23 mouse cellular contexts compared by ENCODE assay signal in the genomic region with DNA sequence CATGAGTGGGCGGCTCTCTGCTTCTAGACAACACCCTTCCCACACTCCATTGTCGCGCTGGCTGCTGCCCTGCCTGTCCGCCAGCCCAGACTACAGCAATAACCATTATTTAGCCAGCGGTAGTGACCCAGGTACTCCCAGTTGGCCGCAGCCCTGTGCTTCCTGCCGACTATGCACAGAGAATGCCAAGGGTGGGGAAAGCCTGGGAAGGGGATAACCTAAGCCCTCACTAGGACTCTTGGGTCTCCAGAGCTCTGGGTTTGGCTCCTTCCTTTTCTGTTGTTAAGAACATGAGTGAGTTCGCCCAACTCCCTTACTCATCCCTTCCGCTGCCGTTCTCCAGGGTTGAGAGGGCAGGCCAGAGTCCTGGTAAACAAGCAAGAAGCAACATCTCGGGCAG. TPM values are rescaled to one million over a fixed set of nuclear protein-coding genes. Genes with fewer than 3 reads are reported as not detected.
DNase-seq lines count a peak whose midpoint lies in the region; ATAC-seq and TF ChIP-seq lines count a peak whose summit lies in the region.
"Had no signal": no experiment of that assay in that cellular context is flagged by ENCODE, and none has a peak within 500 bp of the region (broad histone marks: within the 10 kb centered on the region; RNA-seq: fewer than 3 reads in every experiment).

No protein-coding gene starts in this region.

- no peaks in the 10 kb centered on the region for H3K9me3 ChIP-seq in heart, embryonic 12.5 days (replicated peaks)
- no peaks in the 10 kb centered on the region for H3K9me3 ChIP-seq in liver, embryonic 12.5 days (replicated peaks)
- H3K9me3 ChIP-seq in stomach, embryonic 15.5 days: no peaks in the 10 kb centered on the region
- H3K9me3 ChIP-seq: embryonic facial prominence, embryonic 12.5 days; forebrain, embryonic 15.5 days; G1E; limb, embryonic 12.5 days; midbrain, embryonic 15.5 days had no signal

- H3K4me3 ChIP-seq in heart, embryonic 12.5 days: no peak overlapping the region
- no peak overlapping the region for H3K4me3 ChIP-seq in liver, adult 2 months (ENCODE audit: insufficient read depth, low read depth, low read length)
- no peak overlapping the region for H3K4me3 ChIP-seq in liver, embryonic 12.5 days
- no peak overlapping the region for H3K4me3 ChIP-seq in brown adipose tissue, adult 24 weeks (ENCODE audit: insufficient read depth, low read depth, low read length)
- no peak overlapping the region for H3K4me3 ChIP-seq in stomach, embryonic 15.5 days (replicated peaks)
- H3K4me3 ChIP-seq: embryonic facial prominence, embryonic 12.5 days; forebrain, embryonic 15.5 days; layer of hippocampus, adult 2 months; limb, embryonic 12.5 days; midbrain, embryonic 15.5 days had no signal

- no peak for TF ChIP-seq CTCF in liver, adult 2 months (IDR thresholded peaks at IDR 0.05; ENCODE audit: low read depth, low read length)

- DNase-seq in heart, adult 11 months: peak; percentile 98
- DNase-seq in liver, adult 2 months (ENCODE audit: extremely low read depth, low read depth, low spot score): no peak
- no peak for DNase-seq in left cerebral cortex, adult 8-10 months (ENCODE audit: low spot score in 2 of 2)
- DNase-seq: cerebellum, adult 8-10 months; gastrocnemius, postnatal 10 days; kidney, postnatal 10 days; retina, postnatal 1 day; right cerebral cortex, postnatal 4 days; thymus, adult 18-20 months had no signal

- no peak overlapping the region for H3K4me2 ChIP-seq in heart, embryonic 12.5 days
- no peak overlapping the region for H3K4me2 ChIP-seq in liver, embryonic 12.5 days
- no peak overlapping the region for H3K4me2 ChIP-seq in stomach, embryonic 15.5 days
- H3K4me2 ChIP-seq: embryonic facial prominence, embryonic 12.5 days; forebrain, embryonic 15.5 days; hindbrain, embryonic 14.5 days; limb, embryonic 12.5 days; midbrain, embryonic 15.5 days had no signal

- no peak for ATAC-seq in heart, embryonic 12.5 days (ENCODE audit: insufficient number of reproducible peaks, low FRiP score)
- no peak for ATAC-seq in liver, embryonic 12.5 days
- ATAC-seq in stomach, embryonic 15.5 days (ENCODE audit: insufficient read depth, low FRiP score, low read depth): no peak
- ATAC-seq: forebrain, embryonic 15.5 days; intestine, embryonic 16.5 days; midbrain, embryonic 15.5 days had no signal

- peaks cover 5% of the 10 kb centered on the region; the same call in 1 of the 2 replicates for H3K79me2 ChIP-seq in liver, adult 2 months (ENCODE audit: control insufficient read depth, insufficient read depth, low read length)

- H3K27me3 ChIP-seq in heart, embryonic 12.5 days (replicated peaks): no peaks in the 10 kb centered on the region
- H3K27me3 ChIP-seq in liver, adult 2 months (ENCODE audit: control insufficient read depth, insufficient read depth, low read length): no peaks in the 10 kb centered on the region
- H3K27me3 ChIP-seq in liver, embryonic 12.5 days (replicated peaks): no peaks in the 10 kb centered on the region
- H3K27me3 ChIP-seq in stomach, embryonic 15.5 days (replicated peaks): no peaks in the 10 kb centered on the region
- H3K27me3 ChIP-seq: embryonic facial prominence, embryonic 12.5 days; forebrain, embryonic 15.5 days; limb, embryonic 12.5 days; midbrain, embryonic 15.5 days had no signal

- H3K27ac ChIP-seq in heart, embryonic 12.5 days (ENCODE audit: poor library complexity, severe bottlenecking): no peak overlapping the region
- H3K27ac ChIP-seq in liver, adult 2 months (replicated peaks; ENCODE audit: insufficient read depth, low read depth, low read length): peak overlapping the region; percentile 23
- no peak overlapping the region for H3K27ac ChIP-seq in liver, embryonic 12.5 days
- H3K27ac ChIP-seq in brown adipose tissue, adult 24 weeks (replicated peaks; ENCODE audit: low read depth, low read length): peak overlapping the region; percentile 72
- H3K27ac ChIP-seq in stomach, embryonic 15.5 days: 0 out of 2 replicates have a peak overlapping the region, but pooled peaks have one; percentile 33
- H3K27ac ChIP-seq: embryonic facial prominence, embryonic 12.5 days; forebrain, embryonic 15.5 days; hindbrain, embryonic 14.5 days; layer of hippocampus, adult 2 months; limb, embryonic 12.5 days; midbrain, embryonic 15.5 days had no signal

- 83% methylated on average over 11 of the region's 11 CpGs for WGBS in heart, embryonic 12.5 days
- 47% methylated on average over 11 of the region's 11 CpGs for whole genome bisulfite sequencing in liver, adult 2 months
- WGBS in liver, embryonic 12.5 days (ENCODE audit: insufficient replicate concordance): 77% methylated on average over 11 of the region's 11 CpGs
- 77% methylated on average over 11 of the region's 11 CpGs for WGBS in stomach, embryonic 15.5 days

- no peak overlapping the region for H3K9ac ChIP-seq in heart, embryonic 12.5 days
- H3K9ac ChIP-seq in liver, adult 2 months (ENCODE audit: low read depth, low read length): no peak overlapping the region
- H3K9ac ChIP-seq in liver, embryonic 12.5 days: no peak overlapping the region
- no peak overlapping the region for H3K9ac ChIP-seq in stomach, embryonic 15.5 days
- H3K9ac ChIP-seq: embryonic facial prominence, embryonic 12.5 days; forebrain, embryonic 15.5 days; hindbrain, embryonic 14.5 days; limb, embryonic 12.5 days; midbrain, embryonic 15.5 days had no signal

- H3K4me1 ChIP-seq in heart, embryonic 12.5 days (replicated peaks): 0 out of 2 replicates have a peak, but pooled peaks cover 3% of the 10 kb centered on the region
- H3K4me1 ChIP-seq in liver, adult 2 months (ENCODE audit: control insufficient read depth, insufficient read depth, low read length): peaks cover 14% of the 10 kb centered on the region
- peaks cover 34% of the 10 kb centered on the region; the same call in 1 of the 2 replicates for H3K4me1 ChIP-seq in liver, embryonic 12.5 days
- H3K4me1 ChIP-seq in brown adipose tissue, adult 24 weeks (ENCODE audit: control insufficient read depth, insufficient read depth, insufficient read length, low read length): peaks cover 32% of the 10 kb centered on the region
- H3K4me1 ChIP-seq in stomach, embryonic 15.5 days: no peaks in the 10 kb centered on the region
- H3K4me1 ChIP-seq: embryonic facial prominence, embryonic 12.5 days; forebrain, embryonic 15.5 days; limb, embryonic 12.5 days; midbrain, embryonic 15.5 days had no signal

- TF ChIP-seq POLR2A in liver, adult 2 months (IDR thresholded peaks at IDR 0.05; ENCODE audit: extremely low read depth, insufficient read depth, low read length): no peak

- H3K36me3 ChIP-seq in heart, embryonic 12.5 days: peaks cover 77% of the 10 kb centered on the region
- H3K36me3 ChIP-seq in liver, adult 2 months (ENCODE audit: control insufficient read depth, insufficient read depth, low read length): peaks cover 17% of the 10 kb centered on the region
- peaks cover 61% of the 10 kb centered on the region for H3K36me3 ChIP-seq in liver, embryonic 12.5 days
- peaks cover 45% of the 10 kb centered on the region for H3K36me3 ChIP-seq in stomach, embryonic 15.5 days

RNA-seq across cellular contexts. Expression of a gene that starts 8.6 kb away (rescaled TPM):
- 6.9 and 7.4 TPM in 2 replicates for polyA plus RNA-seq in heart, embryonic 12.5 days (2016; fragmentation: Nextera tagmentation; extraction: Ambion mirVana)
- total RNA-seq in liver, adult 2 months (2014; rRNA removed): 0.09 and 0.27 TPM in 2 replicates
- 0.14 and 0.29 TPM in 2 replicates for polyA plus RNA-seq in liver, adult 2 months (2012; rRNA removed)
- 1.1 and 1.3 TPM in 2 replicates for polyA plus RNA-seq in liver, embryonic 12.5 days (2016; fragmentation: Nextera tagmentation; extraction: Ambion mirVana)
- 0.59 and 2.0 TPM in 2 replicates for polyA plus RNA-seq in brown adipose tissue, adult 24 weeks (2012; ENCODE audit: insufficient read depth, insufficient read length, missing spikeins)
- 4.0 and 5.7 TPM in 2 replicates for polyA plus RNA-seq in stomach, embryonic 15.5 days (2015; fragmentation: Nextera tagmentation; extraction: Ambion mirVana)
- total RNA-seq in left cerebral cortex, adult 8-10 months (2022): 10 to 100 TPM; 73.0 to 83.2 (median 79.8) TPM
- polyA plus RNA-seq: G1E had no signal

RNA-seq across cellular contexts. Expression of a gene that starts 33.2 kb away (rescaled TPM):
- polyA plus RNA-seq in heart, embryonic 12.5 days (2016; fragmentation: Nextera tagmentation; extraction: Ambion mirVana): 46.9 and 49.5 TPM in 2 replicates
- total RNA-seq in liver, adult 2 months (2014; rRNA removed): 23.3 and 33.3 TPM in 2 replicates
- polyA plus RNA-seq in liver, adult 2 months (2012; rRNA removed): 80.5 and 85.4 TPM in 2 replicates
- 36.9 and 37.6 TPM in 2 replicates for polyA plus RNA-seq in liver, embryonic 12.5 days (2016; fragmentation: Nextera tagmentation; extraction: Ambion mirVana)
- polyA plus RNA-seq in brown adipose tissue, adult 24 weeks (2012; ENCODE audit: insufficient read depth, insufficient read length, missing spikeins): 56.3 and 58.1 TPM in 2 replicates
- polyA plus RNA-seq in stomach, embryonic 15.5 days (2015; fragmentation: Nextera tagmentation; extraction: Ambion mirVana): 112 and 122 TPM in 2 replicates
- 100 to 1,000 TPM; 138 to 169 (median 155) TPM for total RNA-seq in left cerebral cortex, adult 8-10 months (2022)

RNA-seq across cellular contexts. Expression of a gene that starts 49.8 kb away (rescaled TPM):
- 404 and 410 TPM in 2 replicates for polyA plus RNA-seq in heart, embryonic 12.5 days (2016; fragmentation: Nextera tagmentation; extraction: Ambion mirVana)
- 240 and 283 TPM in 2 replicates for total RNA-seq in liver, adult 2 months (2014; rRNA removed)
- 68.5 and 71.4 TPM in 2 replicates for polyA plus RNA-seq in liver, adult 2 months (2012; rRNA removed)
- polyA plus RNA-seq in liver, embryonic 12.5 days (2016; fragmentation: Nextera tagmentation; extraction: Ambion mirVana): 462 and 473 TPM in 2 replicates
- 268 and 348 TPM in 2 replicates for polyA plus RNA-seq in brown adipose tissue, adult 24 weeks (2012; ENCODE audit: insufficient read depth, insufficient read length, missing spikeins)
- 502 and 526 TPM in 2 replicates for polyA plus RNA-seq in stomach, embryonic 15.5 days (2015; fragmentation: Nextera tagmentation; extraction: Ambion mirVana)
- total RNA-seq in left cerebral cortex, adult 8-10 months (2022): 100 to 1,000 TPM; 331 to 461 (median 392) TPM

RNA-seq across cellular contexts. Expression of a gene that starts 52.0 kb away (rescaled TPM):
- polyA plus RNA-seq in heart, embryonic 12.5 days (2016; fragmentation: Nextera tagmentation; extraction: Ambion mirVana): 0.87 and 1.5 TPM in 2 replicates
- 1.4 and 1.9 TPM in 2 replicates for total RNA-seq in liver, adult 2 months (2014; rRNA removed)
- 0.17 and 0.27 TPM in 2 replicates for polyA plus RNA-seq in liver, adult 2 months (2012; rRNA removed)
- 0.36 and 0.51 TPM in 2 replicates for polyA plus RNA-seq in liver, embryonic 12.5 days (2016; fragmentation: Nextera tagmentation; extraction: Ambion mirVana)
- polyA plus RNA-seq in brown adipose tissue, adult 24 weeks (2012; ENCODE audit: insufficient read depth, insufficient read length, missing spikeins): 1.3 and 1.8 TPM in 2 replicates
- 0.52 and 0.65 TPM in 2 replicates for polyA plus RNA-seq in stomach, embryonic 15.5 days (2015; fragmentation: Nextera tagmentation; extraction: Ambion mirVana)
- total RNA-seq in left cerebral cortex, adult 8-10 months (2022): 1 to 10 TPM; 2.1 to 3.2 (median 2.9) TPM
- polyA plus RNA-seq: G1E had no signal

RNA-seq across cellular contexts. Expression of a gene that starts 56.3 kb away (rescaled TPM):
- not detected in 2 replicates for polyA plus RNA-seq in heart, embryonic 12.5 days (2016; fragmentation: Nextera tagmentation; extraction: Ambion mirVana)
- not detected in 2 replicates for total RNA-seq in liver, adult 2 months (2014; rRNA removed)
- not detected in 2 replicates for polyA plus RNA-seq in liver, adult 2 months (2012; rRNA removed)
- polyA plus RNA-seq in liver, embryonic 12.5 days (2016; fragmentation: Nextera tagmentation; extraction: Ambion mirVana): not detected in 2 replicates
- polyA plus RNA-seq in brown adipose tissue, adult 24 weeks (2012; ENCODE audit: insufficient read depth, insufficient read length, missing spikeins): not detected in 2 replicates
- polyA plus RNA-seq in stomach, embryonic 15.5 days (2015; fragmentation: Nextera tagmentation; extraction: Ambion mirVana): 0.37 and 0.60 TPM in 2 replicates
- 1 to 10 TPM in 1 of 4 experiments, under 1 TPM in 2, not detected in 1; 0.65 to 1.2 (median 0.84) TPM for total RNA-seq in left cerebral cortex, adult 8-10 months (2022)
- total RNA-seq: adrenal gland, adult 18-20 months; gastrocnemius, postnatal 10 days had no signal
- polyA plus RNA-seq: embryonic facial prominence, embryonic 12.5 days; intestine, embryonic 16.5 days; limb, embryonic 12.5 days; liver, embryonic 16.5 days had no signal

Comparison
In these comparisons a context has a peak if more than half of its experiments do, and no peak if none do; other contexts are left out.
1. H3K27ac ChIP-seq: peak in liver, adult 2 months (single experiment), brown adipose tissue, adult 24 weeks (single experiment) and stomach, embryonic 15.5 days (single experiment); none in heart, embryonic 12.5 days (single experiment) and liver, embryonic 12.5 days (single experiment).